Mouse (Mus musculus): Measurements from ENCODE around the gene Ttll2.
"Not testable (repeated sequence)": the region's sequence is repeated elsewhere in the genome, so short reads cannot be mapped to it uniquely, and the experiment has no call there.

Ttll2 gene

DNA sequence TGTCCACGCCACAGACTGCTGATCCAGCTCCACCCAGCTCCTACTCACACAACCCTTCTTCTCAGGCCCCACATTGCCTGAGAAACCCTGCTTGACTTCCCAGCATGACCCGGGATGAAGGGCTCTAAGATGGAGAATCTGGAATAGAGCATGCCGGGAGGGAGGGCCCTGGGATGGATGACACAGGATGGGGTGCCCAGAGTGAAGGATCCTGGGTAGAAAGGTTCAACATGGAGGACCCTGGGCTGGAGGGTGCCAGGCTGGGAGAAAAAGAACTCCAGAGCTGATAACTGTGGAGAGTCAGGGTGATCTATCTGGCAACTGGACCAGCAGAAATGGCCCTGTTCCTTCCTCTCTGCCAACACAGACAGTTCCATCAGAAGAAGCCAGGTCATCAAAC, 13.1 kb upstream of the Ttll2 start:
- DNase-seq (ENCODE audit: extremely low spot score, low read depth, low spot score) = not testable (repeated sequence)

DNA sequence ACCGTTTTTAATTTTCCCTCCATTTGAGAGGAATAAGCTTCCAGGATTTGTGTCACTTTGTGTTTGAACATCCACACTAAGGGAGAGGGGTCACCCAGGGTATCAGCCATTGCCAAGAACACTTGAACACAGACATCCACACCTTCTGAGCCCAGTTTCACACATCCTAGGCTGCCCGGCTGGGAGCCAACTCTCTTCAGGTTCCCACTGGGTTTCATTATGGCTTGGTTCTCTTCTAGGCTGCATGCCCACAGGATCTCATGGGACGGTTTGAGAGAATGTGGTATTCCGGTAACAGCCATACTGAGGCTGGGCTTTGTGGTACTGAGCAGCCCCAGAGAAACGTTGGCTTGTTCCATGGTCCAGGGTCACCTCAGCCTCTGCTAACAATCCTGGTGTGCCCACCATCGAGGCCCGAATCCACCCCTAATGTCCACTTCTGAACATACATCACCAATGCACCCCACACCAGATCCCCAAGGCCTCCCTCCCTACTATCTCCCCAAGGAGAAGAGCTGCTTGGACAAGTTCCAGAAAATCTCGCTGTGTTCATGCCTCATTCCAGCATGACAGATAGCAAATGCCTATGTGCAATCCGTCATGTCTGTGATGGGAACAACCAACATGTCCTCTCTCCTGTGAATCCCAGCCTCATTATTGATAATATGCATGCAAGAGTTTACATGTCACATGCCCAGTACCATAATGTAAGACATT, 8.4 kb upstream of the Ttll2 start:
- DNase-seq (ENCODE audit: extremely low spot score, low read depth, low spot score) = not testable (repeated sequence)

DNA sequence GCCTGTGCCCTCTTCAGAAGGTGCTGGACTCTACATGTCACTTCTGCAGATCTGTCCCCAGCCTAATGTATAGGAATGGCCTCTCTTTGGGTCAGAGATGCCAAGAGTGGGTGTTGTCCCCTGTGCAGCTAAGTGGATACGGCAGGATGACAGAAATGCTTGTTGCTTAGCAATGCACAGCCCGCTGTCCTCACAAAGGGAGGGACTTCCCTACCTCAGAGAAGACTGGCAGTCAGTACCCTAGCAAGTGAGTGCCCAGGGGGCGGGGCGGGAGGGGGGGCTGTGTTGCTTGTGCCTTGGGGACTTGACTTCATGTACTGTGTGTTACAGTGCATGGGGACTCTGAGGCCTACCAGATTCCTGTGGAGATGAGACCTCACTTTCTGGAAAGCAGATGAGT, 7.3 kb upstream of the Ttll2 start:
- DNase-seq (ENCODE audit: extremely low spot score, low read depth, low spot score) = not testable (repeated sequence)

DNA sequence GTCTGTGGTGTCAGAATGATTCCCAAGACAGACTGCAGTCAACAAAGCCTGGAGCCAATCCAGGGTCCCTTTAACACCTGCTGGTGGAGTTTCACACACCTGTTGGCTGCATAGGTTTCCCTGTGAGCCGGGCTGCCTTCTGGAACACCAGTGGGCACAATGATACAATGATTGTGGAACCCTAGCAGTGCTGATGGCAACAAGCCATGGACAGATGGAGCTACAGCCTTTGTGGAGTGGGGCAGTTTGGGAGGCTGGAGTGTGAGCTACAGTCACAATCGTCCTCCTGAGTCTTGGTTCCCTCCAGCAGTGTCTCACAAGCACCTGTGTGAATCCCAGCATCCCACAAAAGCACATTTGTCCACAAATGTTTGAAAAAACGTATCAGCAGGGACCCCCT, 3.7 kb downstream of the Ttll2 start:
- not testable (repeated sequence) for DNase-seq (ENCODE audit: extremely low spot score, low read depth, low spot score)

DNA sequence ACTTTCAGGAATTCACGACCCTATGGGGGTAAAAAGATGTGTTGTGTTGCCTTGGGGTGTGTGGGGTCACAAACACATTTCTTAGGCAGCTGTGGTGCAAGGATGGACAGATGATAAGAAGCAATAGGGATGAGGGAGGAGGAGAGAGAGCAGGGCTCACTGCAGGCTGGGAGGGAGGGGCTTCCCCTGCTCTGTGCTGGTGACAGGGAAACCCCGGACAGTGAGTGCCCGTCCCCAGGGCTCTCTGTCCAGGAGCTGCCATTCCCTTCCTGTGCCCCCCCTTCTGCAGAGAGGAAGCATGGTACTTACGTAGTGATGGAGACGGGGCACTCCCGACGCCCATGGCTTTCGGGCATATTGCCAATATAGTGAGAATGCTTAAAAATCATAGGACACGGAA, 15.1 kb downstream of the Ttll2 start:
- DNase-seq (ENCODE audit: extremely low spot score, low read depth, low spot score) = not testable (repeated sequence)

DNA sequence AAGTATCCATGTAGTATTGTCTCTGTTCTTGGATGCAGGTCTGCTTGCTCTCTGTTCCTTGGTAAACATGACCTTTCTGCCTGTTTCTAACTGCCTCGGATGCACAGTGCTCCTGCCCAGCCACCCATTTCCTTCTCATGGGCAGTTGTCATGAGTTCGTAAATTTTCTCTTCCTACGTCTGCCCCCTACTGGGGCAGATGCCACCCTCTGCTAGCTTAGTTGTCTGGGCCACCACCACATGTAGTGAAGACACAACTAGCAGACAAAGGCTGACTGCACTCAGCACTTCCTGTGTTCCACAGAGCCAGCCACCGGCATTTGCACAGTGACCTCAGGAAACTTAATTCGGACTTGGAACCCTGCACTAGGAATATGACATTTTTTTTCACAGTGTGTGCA, 19.8 kb downstream of the Ttll2 start:
- DNase-seq (ENCODE audit: extremely low spot score, low read depth, low spot score) = not testable (repeated sequence)

DNA sequence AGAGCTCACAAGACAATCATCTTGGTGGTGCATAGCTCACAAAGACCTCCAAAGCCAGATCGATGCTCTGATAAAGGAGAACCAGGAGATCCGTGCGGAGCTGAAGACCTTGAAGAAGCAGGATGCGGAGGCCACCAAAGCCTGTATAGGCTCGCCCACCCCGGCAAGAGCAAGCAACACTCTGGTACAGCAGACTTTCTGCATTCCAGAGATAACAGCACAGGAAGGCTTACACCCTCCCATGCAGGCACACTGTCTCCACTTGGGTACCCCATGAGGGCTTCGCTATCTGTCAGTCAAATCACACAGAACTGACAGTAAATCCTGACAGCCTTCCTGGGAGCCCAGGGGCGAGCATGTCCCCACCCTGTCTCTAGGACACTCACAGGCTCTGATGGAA, 26.1 kb downstream of the Ttll2 start:
- not testable (repeated sequence) for DNase-seq (ENCODE audit: extremely low spot score, low read depth, low spot score)

DNA sequence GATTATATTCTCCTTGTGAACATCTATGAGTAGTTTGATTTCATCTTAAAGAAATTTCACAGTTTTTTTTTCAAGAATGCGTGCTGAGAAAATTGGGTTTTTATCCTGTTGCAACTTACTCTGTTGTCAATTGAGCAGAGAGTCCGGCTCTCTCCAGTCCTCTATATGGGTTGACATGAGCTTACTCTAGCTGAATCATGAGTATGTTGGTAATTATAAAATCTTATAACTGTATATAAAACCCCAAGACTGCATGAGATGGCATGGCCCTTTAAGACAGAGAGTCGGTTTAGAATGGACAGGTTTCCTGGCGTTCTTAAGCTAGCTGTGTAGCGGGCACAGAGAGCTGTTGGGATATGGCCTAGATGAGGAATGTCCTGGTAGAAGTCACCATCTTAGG, 28.1 kb downstream of the Ttll2 start, which contains the start of gene Tcp10a:
TSS of gene Tcp10a (plus strand) at position 301 of the 400 bp plus-strand sequence.
- DNase-seq (ENCODE audit: extremely low spot score, low read depth, low spot score) = not testable (repeated sequence)

DNA sequence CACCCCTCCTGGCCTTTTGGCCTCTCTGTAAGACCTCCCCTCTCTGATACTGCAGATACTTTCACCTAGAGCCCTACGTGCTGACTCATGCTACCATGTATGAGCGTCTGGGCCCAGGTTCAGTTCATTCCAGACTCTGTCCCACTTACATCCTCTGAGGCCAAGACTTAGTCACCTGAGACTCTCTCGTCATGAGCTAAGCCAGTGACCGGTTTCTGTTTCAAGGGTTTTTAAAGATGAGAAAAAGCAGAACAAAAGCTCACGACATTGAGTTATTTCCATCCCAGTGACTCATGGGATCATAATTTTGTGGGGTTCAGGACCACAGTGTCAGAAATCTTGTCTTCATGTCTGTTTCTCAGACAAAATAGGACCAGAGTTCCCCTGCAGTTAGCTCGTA, 32.7 kb downstream of the Ttll2 start:
- DNase-seq (ENCODE audit: extremely low spot score, low read depth, low spot score) = not testable (repeated sequence)

DNA sequence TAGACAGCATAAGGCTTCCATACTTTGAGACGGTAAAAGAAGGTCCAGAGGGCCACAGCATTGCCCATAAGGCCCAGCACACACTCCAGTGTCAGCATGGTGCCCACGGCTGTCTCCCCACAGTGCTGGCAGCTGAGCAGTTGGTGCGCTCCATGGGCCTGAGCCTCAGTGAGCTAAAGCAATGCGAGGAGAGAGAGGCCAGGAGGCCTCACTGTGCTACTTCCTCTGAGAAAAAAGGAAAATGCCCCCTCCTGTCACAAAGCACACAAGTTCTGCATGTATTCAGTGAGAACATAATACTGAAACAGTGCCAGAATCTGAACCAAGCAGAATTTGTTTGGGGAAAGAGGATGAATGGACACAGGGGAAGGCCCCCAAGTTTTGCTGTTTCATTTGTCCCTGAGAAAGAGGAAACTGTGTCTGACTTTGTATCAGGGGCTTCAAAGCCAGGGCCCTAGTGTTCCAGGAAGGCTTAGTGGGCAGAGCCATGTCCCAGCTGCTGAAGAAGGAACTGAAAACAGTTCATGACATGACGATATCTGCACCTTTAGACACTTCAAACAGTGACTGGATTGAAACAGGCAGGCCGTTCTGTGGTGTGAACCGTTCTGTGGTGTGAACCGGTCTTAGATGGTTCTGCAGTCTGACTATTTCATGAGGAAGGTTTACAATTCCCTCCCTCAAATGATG, 36.7 kb downstream of the Ttll2 start:
- not testable (repeated sequence) for DNase-seq (ENCODE audit: extremely low spot score, low read depth, low spot score)

DNA sequence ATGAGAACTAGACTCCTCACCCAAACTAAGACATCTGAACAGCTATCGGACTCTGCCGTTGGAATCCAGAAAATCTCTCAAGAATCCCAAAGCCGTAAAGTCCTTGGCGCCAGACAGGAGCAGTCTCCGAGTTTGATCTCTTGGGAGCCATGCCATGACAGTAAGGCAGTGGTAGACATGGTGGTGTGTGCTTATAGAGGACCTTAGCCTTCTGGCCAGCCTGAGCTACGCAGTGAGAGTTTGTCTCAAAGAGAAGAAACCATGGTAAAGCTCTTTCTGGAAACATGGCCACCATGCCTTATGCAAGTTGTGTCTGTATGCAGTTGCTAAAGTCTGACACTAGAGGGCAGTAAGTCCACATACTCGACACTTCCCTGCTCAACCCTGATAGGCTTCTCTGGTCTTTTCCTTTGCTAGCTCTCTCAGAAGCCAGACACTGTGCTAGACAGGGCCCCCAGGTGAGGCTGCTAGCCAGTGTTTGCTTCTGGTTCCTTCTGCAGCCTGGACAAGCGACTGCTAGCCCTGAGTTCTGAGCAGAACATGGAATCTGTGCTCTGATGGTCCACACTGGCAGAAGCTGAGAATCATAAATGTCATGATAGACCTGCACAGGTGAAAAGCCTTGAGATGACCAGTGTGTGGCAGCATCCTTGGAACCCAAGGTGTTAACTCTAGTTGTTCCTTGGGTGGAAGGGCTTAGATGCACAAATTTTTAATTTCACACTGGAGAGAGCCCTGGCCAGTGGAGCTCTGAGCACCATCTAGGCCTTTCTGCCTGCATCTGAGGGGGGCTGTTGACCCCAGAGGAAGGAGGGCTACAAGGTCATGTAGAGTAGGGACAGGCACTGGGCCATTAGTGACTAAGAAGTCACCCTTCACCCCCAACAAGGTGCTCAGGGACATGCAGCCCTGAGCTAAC, 46.0 kb downstream of the Ttll2 start:
- DNase-seq (ENCODE audit: extremely low spot score, low read depth, low spot score) = not testable (repeated sequence)

Data from hindlimb bud, embryonic 11.5 days (tissue).